Mouse (Mus musculus) midbrain, embryonic 10.5 days (tissue): ENCODE results near the gene Drc7. TPM values are rescaled to one million over a fixed set of nuclear protein-coding genes. Genes with fewer than 3 reads are reported as not detected.

Experiments
- DNase-seq: peaks from one replicate; pipeline ENCODE4 v3.0.0-alpha.2; 2017; ENCODE audit warnings: low spot score
- H3K27ac ChIP-seq: fragments of 300-500 bp; sonication (generic); replicated peaks from 2 replicates; pipeline ENCODE4 v1.5.1; 2016; ENCODE audit warnings: mild to moderate bottlenecking
- H3K27me3 ChIP-seq: fragments of 300-500 bp; sonication (generic); 2 replicates; pipeline ENCODE4 v1.6.1; 2016; ENCODE audit warnings: low read depth, mild to moderate bottlenecking; ENCODE audit not compliant: poor library complexity, severe bottlenecking
- H3K36me3 ChIP-seq: fragments of 300-500 bp; sonication (generic); 2 replicates; pipeline ENCODE4 v1.6.1; 2016; ENCODE audit warnings: mild to moderate bottlenecking, moderate library complexity
- H3K4me1 ChIP-seq: fragments of 300-500 bp; sonication (generic); 2 replicates; pipeline ENCODE4 v1.6.1; 2016
- H3K4me3 ChIP-seq: fragments of 300-500 bp; sonication (generic); 2 replicates; pipeline ENCODE4 v1.5.1; 2016; ENCODE audit warnings: mild to moderate bottlenecking, moderate library complexity
- H3K9me3 ChIP-seq: fragments of 300-500 bp; sonication (generic); replicated peaks from 2 replicates; pipeline ENCODE4 v1.6.1; 2016; ENCODE audit warnings: mild to moderate bottlenecking
- WGBS: fragments of 180-500 bp; shearing (Covaris S2); methylation state at CpG from one replicate; pipeline ENCODE4 v1.1.7; 2016; 5-methylcytosine and 5-hydroxymethylcytosine counted together
- polyA plus RNA-seq: library from polyadenylated mRNA; unstranded; fragments of >200 nt; fragmentation: Nextera tagmentation; extraction: Ambion mirVana; gene quantifications from 2 replicates; pipeline ENCODE4 v1.2.1, GENCODE M21; 2016

Drc7 gene
- polyA plus RNA-seq, 1 experiment from 2014 or later: 0.11 TPM

DNA sequence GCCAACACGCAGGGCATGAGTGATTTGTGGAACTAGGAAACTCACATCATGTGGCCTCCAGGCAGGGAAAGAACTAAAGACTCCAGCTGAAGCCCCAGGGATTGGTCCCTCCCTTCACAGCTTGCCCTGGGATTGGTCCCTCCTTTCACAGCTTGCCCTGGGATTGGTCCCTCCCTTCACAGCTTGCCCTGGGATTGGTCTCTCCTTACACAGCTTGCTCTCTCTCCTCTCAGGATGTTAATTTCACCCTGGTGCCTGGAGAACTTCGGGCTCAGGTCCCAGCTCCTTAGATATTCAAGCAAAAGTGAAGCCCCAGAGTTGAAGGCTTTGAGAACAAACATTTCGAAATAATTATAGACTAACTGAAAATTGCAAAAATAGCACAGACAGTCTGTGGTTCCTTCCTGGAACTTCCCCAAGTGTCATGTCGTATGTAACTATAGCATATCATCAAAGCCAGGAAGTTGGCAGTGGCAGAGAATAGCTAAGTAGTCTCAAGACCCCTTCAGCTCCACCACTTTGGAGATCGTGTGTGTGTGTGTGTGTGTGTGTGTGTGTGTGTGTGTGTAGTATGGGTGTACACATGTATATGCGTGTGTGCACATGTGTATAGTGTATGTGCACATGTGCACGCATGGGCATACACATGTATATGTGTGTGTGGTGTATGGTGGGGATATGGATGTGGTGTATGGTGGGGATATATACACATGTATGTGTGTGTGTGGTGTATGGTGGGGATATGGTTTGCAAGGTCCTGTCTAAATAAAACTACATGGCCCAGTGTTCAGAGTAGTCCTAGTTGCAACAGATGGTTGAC, 17.6 kb upstream of the Drc7 start:
- Histone ChIP-seq H3K27ac (no peak overlapping the region), H3K36me3 (no peaks in the 10 kb centered on the region), H3K4me1 (peaks cover 3% of the 10 kb centered on the region; the same call in 1 of the 2 replicates), H3K9me3 (no peaks in the 10 kb centered on the region), H3K27me3 (no peaks in the 10 kb centered on the region), H3K4me3 (no peak overlapping the region)
- 77% methylated on average over 7 of the region's 7 CpGs for WGBS
- no peak for DNase-seq

DNA sequence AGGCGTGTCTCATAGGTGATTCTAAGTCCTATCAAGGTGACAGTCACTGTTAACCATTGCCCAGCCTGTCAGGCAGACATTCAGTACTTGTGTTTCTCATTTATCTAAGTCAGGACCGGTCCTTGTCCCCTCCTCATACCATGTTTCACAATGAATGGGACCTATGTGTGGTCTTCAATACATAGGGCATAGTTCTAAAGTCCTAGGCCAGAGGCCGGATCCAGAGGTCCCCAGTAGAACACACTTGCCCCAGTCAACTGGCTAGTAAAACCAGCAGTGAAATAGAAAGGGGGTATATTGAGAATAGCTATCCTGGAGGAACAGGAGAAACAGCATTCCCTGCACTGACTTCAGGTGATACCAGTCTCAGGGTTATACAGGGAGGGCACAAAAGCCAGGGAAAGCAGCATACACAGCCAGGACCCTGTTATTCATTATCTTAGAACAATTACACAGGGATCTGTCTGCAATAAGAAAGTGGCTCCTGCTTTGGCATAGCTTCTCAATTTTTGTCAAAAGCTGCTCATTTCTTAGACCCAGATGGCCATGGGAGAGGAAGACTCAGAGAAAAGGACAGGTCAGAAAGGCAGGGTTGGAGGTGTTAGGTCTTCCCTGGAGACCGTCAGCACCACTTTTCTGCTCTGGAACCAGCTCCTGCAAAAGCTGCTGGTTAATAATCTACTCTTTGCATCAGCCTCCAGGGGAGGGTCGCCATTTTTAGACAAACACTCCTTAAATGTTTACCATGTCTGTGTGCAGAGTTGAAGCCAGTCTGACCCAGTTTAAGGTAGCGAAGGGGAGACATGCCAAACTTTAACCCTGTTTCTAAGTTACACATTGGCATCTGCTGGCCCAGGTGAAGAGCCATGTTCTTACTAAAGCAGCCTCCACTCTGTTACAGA, 12.8 kb upstream of the Drc7 start:
- no peak overlapping the region for H3K27ac ChIP-seq
- WGBS: 81% methylated on average over 6 of the region's 6 CpGs
- no peak for DNase-seq

DNA sequence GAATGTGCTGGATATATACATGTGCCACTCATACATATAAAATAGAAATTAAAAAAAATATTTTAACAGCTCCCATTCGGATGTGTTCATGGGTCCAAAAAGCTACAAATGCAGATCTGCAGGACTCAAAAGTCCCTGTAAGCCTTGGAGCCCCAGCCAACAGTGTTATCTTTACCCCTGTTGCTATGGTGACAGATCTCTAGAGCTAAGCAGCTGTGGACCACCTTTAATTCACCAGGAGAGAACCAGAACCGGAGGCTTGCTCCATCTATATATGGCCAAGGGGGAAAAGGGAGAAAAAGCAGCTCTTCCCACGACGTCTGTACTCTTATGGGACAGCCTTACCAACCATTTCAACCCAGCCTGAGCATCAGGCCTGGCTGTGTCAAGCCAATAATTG, 10.1 kb upstream of the Drc7 start:
- no peaks in the 10 kb centered on the region for H3K27me3 ChIP-seq

More for the DNA sequence above, 12.8 kb upstream of the Drc7 start:
- no peaks in the 10 kb centered on the region for H3K9me3 ChIP-seq
- no peaks in the 10 kb centered on the region for H3K27me3 ChIP-seq
- H3K36me3 ChIP-seq: no peaks in the 10 kb centered on the region
- H3K4me3 ChIP-seq: no peak overlapping the region
- peaks cover 11% of the 10 kb centered on the region for H3K4me1 ChIP-seq

DNA sequence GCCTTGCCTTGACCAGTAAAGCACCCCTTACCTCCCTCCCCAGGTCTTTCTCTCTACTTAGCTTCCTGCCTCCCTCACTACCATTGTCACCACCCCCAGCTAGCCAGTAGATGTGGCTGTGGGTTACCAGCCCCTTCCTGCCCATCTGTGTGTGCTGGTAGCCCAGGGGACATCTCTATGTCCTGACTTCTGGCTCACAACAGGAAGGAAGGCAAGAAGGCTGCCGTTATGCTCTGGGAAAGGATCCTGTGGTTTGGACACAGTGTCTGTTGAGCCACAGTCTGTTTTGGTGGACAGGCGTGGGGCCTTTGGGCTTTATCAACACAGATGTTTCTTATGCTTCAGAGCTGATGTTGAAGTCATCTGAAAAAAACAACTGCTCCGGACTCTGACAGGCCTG, 7.9 kb upstream of the Drc7 start:
- H3K36me3 ChIP-seq: no peaks in the 10 kb centered on the region
- no peaks in the 10 kb centered on the region for H3K9me3 ChIP-seq
- 77% methylated on average over 3 of the region's 3 CpGs for WGBS
- no peaks in the 10 kb centered on the region for H3K27me3 ChIP-seq
- H3K4me1 ChIP-seq: peaks cover 24% of the 10 kb centered on the region
- no peak overlapping the region for H3K4me3 ChIP-seq
- no peak for DNase-seq
- no peak overlapping the region for H3K27ac ChIP-seq

More for the DNA sequence above, 10.1 kb upstream of the Drc7 start:
- Histone ChIP-seq H3K4me1 (peaks cover 24% of the 10 kb centered on the region), H3K27ac (no peak overlapping the region), H3K36me3 (no peaks in the 10 kb centered on the region), H3K4me3 (no peak overlapping the region), H3K9me3 (no peaks in the 10 kb centered on the region)
- 68% methylated on average over 4 of the region's 4 CpGs for WGBS
- no peak for DNase-seq

DNA sequence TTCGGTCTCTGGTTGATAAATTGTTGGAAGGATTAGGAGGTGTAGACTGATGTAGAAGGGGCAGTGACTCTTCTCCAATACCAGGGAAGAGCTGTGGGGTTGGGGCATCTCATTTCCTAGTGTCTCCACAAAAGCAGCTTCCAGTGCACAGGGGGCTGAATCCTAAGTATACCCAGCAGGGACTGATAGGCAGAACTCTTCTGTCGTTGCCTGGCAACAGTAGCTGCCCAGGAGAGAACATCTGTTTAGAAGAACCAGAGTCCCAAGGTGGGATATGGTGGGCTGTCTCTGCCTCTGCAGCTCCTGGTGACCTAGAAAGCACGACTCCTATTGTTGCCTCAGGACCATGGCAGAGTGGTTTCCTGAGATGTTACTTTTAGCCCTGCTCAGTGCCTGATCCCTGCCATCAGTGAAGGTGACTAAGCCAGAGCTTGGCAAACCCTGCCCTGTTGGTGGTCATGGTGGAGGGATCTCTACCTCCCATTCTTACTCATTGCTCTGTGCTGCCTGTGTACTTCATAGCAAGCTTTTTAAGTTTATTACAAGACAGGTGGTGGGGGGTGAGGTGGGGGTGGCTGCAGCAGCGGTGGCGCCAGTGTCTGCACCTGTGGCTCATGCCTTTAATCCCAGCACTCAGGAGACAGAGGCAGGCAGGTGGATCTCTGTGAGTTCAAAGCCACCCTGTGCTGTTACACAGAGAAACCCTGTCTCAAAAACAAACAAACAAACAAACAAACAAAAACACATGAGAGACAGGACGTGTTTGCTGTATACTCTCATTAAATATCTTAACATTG, 6.8 kb upstream of the Drc7 start:
- H3K9me3 ChIP-seq: no peaks in the 10 kb centered on the region
- WGBS: 78% methylated on average over 6 of the region's 6 CpGs
- H3K4me1 ChIP-seq: peaks cover 24% of the 10 kb centered on the region
- no peak overlapping the region for H3K4me3 ChIP-seq
- H3K36me3 ChIP-seq: no peaks in the 10 kb centered on the region
- no peak for DNase-seq
- peak overlapping the region; percentile 13; the same call in 1 of the 2 replicates for H3K27ac ChIP-seq
- H3K27me3 ChIP-seq: no peaks in the 10 kb centered on the region

DNA sequence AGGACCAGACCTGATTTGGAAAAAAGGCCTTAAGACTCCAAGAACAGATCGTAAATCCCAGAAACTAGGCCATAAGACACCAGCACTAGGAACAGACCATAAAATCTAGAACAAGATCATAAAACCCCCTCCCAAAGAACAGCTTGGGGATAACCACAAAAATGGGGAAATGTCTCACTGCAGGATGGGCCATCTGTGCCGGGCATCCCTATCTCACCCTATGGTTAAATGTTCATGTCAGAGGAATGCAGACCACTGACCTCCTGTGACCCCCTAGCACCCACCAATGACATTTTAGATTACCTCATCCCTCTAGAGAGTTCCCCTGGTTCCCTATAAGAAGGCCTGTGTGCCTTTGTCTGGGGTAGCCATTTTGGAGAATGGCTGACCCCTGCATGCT, 5.3 kb upstream of the Drc7 start:
- H3K4me3 ChIP-seq: no peak overlapping the region
- H3K9me3 ChIP-seq: no peaks in the 10 kb centered on the region
- H3K4me1 ChIP-seq: peaks cover 22% of the 10 kb centered on the region
- 86% methylated on average over 2 of the region's 2 CpGs for WGBS
- DNase-seq: no peak
- no peaks in the 10 kb centered on the region for H3K27me3 ChIP-seq
- H3K27ac ChIP-seq: no peak overlapping the region
- no peaks in the 10 kb centered on the region for H3K36me3 ChIP-seq

DNA sequence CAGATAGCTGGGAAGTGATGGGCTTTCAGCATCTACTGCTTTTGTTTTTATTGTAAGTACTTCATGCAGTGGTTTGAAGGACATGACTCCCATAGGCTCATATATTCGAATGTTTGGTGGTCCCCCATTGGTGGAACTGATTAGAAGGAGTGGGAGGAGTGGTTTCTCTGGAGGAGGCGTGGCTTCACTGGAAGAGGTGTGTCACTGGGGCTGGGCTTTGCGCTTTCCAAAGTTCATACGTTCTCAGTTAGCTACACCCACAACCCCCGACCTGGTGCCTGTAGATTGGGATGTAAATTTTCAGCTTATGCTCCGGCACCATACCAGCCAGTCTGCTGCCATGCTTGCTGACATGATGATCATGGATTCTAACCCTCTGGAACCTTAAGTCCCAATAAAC, 465 bp upstream of the Drc7 start:
- H3K4me1 ChIP-seq: peaks cover 5% of the 10 kb centered on the region; the same call in 1 of the 2 replicates
- H3K9me3 ChIP-seq: no peaks in the 10 kb centered on the region
- H3K27me3 ChIP-seq: no peaks in the 10 kb centered on the region
- DNase-seq: no peak
- WGBS: 57% methylated on average over 6 of the region's 6 CpGs
- no peak overlapping the region for H3K27ac ChIP-seq
- H3K4me3 ChIP-seq: no peak overlapping the region
- no peaks in the 10 kb centered on the region for H3K36me3 ChIP-seq

DNA sequence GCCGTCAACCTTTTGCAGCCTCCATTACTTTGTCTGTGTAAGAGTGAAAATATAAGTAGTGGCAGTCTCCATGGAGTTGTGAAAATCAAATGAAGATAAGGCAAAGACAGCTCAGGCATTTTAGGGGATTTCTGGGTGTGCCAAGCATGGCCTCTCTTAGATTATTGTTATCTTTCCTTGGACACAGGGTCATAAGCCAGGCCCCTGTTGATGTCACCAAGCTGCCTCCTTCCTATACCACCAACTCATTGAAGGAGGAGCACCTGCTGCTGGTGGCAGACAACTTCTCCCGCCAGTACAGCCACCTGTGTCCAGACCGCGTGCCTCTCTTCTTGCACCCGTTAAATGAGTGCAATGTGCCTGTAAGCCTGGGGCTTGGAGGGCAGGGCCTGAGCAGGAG, 1.5 kb downstream of the Drc7 start:
- no peak for DNase-seq
- Histone ChIP-seq H3K27ac (no peak overlapping the region), H3K4me1 (peaks cover 5% of the 10 kb centered on the region; the same call in 1 of the 2 replicates), H3K4me3 (no peak overlapping the region), H3K9me3 (no peaks in the 10 kb centered on the region), H3K27me3 (no peaks in the 10 kb centered on the region), H3K36me3 (no peaks in the 10 kb centered on the region)
- WGBS: 82% methylated on average over 5 of the region's 5 CpGs

DNA sequence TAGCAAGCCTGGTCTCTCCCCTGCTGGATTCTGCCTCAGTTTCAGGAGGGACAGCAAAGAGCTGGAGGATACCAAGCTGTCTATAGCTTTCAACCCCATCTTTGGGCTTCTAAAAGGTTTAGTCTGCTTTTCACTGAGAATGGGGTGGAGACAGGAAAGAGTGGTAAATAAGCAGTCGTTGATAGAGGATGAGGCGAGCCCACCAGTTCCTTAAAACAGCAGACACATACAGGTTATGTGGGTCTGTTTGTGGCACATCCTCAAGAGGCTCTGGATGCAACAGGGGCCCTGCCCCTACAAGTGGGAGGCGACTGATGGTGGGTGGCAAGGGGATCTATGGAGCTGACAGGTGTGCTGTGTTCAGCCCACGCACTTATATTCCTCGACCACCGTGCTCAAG, 3.8 kb downstream of the Drc7 start:
- 92% methylated on average over 6 of the region's 6 CpGs for WGBS

DNA sequence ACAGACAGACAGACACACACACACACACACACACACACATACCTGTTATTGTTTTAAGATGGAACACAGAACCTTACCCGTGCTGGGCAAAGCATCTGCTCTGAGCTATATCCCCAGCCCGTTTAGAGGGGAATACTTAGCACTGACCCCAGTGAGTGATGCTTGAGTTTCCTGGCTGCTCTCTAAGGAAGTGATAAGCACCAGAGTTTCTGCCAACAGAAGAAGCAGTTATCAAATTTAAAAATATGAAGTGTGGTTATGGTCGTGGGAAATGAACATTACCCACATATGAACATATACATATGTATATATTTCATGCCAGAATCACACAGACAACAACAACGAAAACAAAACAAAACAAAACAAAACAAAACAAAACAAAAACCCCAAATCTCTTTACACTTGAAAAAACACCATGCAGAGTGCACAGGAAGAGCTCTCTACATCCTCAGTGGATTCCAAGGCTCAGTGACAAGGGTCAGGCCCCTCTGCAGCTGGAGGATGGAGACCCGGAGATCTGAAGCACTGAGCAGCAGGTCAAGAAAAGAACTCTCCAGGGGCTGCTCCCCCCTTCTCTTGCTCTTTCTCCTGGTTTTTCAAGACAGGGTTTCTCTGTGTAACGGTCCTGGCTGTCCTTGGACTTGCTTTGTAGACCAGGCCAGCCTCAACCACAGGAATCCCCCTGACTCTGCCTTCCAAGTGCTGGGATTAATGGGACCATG, 5.1 kb downstream of the Drc7 start:
- WGBS: 79% methylated on average over 6 of the region's 6 CpGs
- DNase-seq: no peak
- no peak overlapping the region for H3K27ac ChIP-seq

More for the DNA sequence above, 3.8 kb downstream of the Drc7 start:
- Histone ChIP-seq H3K27ac (no peak overlapping the region), H3K4me1 (peaks cover 5% of the 10 kb centered on the region; the same call in 1 of the 2 replicates), H3K36me3 (no peaks in the 10 kb centered on the region), H3K4me3 (no peak overlapping the region), H3K27me3 (no peaks in the 10 kb centered on the region), H3K9me3 (no peaks in the 10 kb centered on the region)
- DNase-seq: no peak

DNA sequence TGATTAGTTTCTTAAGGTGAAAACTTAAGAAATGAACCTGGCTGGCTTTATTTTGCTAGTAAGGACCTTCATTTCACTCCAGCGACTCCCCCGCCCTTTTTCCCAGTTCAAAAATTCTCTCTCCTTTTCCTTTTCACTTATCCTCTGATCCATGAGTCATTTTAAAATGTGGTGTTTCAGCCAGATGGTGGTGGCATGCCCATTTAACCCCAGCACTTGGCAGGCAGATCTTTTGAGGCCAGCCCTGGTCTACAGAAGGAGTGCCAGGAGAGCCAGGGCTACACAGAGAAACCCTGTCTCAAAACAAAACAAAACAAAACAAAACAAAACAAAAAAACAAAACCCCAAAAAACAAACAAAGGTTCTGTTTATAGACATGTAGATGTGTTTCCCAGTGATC, 9.6 kb downstream of the Drc7 start:
- Histone ChIP-seq H3K4me3 (no peak overlapping the region), H3K4me1 (no peaks in the 10 kb centered on the region), H3K36me3 (no peaks in the 10 kb centered on the region), H3K27me3 (no peaks in the 10 kb centered on the region), H3K27ac (no peak overlapping the region), H3K9me3 (no peaks in the 10 kb centered on the region)
- no peak for DNase-seq
- WGBS: 88% methylated on average over 2 of the region's 2 CpGs

More for the DNA sequence above, 5.1 kb downstream of the Drc7 start:
- peaks cover 3% of the 10 kb centered on the region; the same call in 1 of the 2 replicates for H3K4me1 ChIP-seq
- no peaks in the 10 kb centered on the region for H3K9me3 ChIP-seq
- no peaks in the 10 kb centered on the region for H3K36me3 ChIP-seq
- no peaks in the 10 kb centered on the region for H3K27me3 ChIP-seq
- no peak overlapping the region for H3K4me3 ChIP-seq

DNA sequence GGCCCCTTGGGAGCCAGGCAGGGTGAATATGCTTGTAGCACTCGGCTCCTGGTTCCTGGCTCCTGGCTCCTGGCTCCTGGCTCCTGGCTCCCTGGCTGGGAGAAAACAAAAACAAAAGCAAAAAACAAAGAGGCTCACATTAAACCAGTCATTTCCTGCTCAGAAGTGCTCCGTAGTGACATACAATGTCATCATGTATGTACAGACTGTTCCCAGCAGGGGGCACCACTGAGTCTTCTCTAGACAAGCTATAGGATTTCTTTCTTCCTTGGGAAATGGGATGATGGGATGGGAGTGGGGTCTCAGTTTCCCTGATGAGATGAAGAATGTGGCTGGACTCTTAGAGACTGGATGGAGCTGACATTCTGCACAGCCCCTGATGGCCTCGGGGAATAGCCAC, 12.7 kb downstream of the Drc7 start:
- H3K27me3 ChIP-seq: no peaks in the 10 kb centered on the region
- no peaks in the 10 kb centered on the region for H3K9me3 ChIP-seq
- DNase-seq: peak; percentile 44
- no peak overlapping the region for H3K4me3 ChIP-seq
- no peak overlapping the region for H3K27ac ChIP-seq
- 57% methylated on average over 3 of the region's 3 CpGs for WGBS
- no peaks in the 10 kb centered on the region for H3K36me3 ChIP-seq
- no peaks in the 10 kb centered on the region for H3K4me1 ChIP-seq
